Mouse (Mus musculus) cortical plate, adult 2 months (tissue): ENCODE measurements around the gene BC005624.

Experiments used
- CTCF ChIP-seq: fragments of 200-500 bp; IDR thresholded peaks from 2 replicates; pipeline ENCODE4 v1.5.1; 2011; ENCODE audit warnings: mild to moderate bottlenecking, control low read depth, low read length; ENCODE audit not compliant: insufficient read depth; ENCODE audit errors: extremely low read depth
- POLR2A ChIP-seq: fragments of 200-500 bp; IDR thresholded peaks from 2 replicates; pipeline ENCODE4 v1.6.1; 2011; ENCODE audit warnings: mild to moderate bottlenecking, low read length, control low read depth; ENCODE audit not compliant: insufficient read depth; ENCODE audit errors: extremely low read depth

GRCm38 (mm10) chr2:31024618-31025370 is 42.8 kb upstream of the BC005624 start:
- TF ChIP-seq CTCF (peak; percentile 82), POLR2A (no peak)
